In the genomic region with DNA sequence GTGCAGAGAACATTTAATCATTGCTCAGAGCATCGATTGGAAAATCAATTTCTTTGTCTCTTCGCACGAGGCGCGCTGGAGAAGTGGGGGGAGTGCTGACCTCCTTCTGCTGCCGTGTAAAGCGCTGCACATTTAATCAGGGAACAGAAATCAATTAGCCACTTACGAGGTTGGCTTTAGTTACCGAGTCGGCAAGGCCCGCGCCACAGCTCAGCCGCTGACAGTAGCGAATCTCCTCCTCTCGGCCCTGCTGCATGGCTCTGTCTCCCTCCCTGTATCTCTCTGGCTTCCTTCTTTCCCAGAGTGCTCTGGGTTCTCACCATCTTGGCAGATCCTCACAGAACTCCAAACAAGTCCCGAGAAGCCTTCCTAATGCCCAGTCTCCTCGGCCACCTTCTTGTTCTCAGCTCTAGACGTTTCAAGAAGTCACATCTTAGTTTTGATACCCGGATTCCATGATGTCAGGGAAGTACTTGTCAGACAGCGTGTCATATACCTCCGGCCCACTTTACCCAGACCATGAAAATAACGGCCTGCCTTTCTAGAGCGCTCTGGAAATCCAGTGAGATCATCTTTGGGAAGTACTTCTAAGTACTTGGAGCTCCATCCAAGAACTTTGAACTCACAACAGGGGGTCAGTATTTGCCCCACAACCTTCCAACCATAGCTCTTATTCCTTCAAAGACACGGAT, we compare ENCODE assay signal across 8 mouse cellular contexts. TPM values are rescaled to one million over a fixed set of nuclear protein-coding genes. Genes with fewer than 3 reads are reported as not detected.
DNase-seq lines count a peak whose midpoint lies in the region; ATAC-seq and TF ChIP-seq lines count a peak whose summit lies in the region.

No protein-coding gene starts in this region.

- H3K27me3 ChIP-seq in heart, embryonic 12.5 days (replicated peaks): peaks cover 65% of the 10 kb centered on the region
- H3K27me3 ChIP-seq in hindbrain, embryonic 15.5 days: peaks cover 15% of the 10 kb centered on the region; the same call in 1 of the 2 replicates
- H3K27me3 ChIP-seq in midbrain, embryonic 15.5 days (replicated peaks): no peaks in the 10 kb centered on the region

- H3K27ac ChIP-seq in heart, embryonic 12.5 days (ENCODE audit: poor library complexity, severe bottlenecking): no peak overlapping the region
- peak overlapping the region; percentile 78 for H3K27ac ChIP-seq in hindbrain, embryonic 15.5 days (replicated peaks)
- H3K27ac ChIP-seq in midbrain, embryonic 15.5 days: peak overlapping the region; percentile 53
- no peak overlapping the region for H3K27ac ChIP-seq in layer of hippocampus, adult 2 months

- TF ChIP-seq CTCF in layer of hippocampus, adult 2 months (conservative IDR thresholded peaks at IDR 0.05): no peak

- 20% methylated on average over 24 of the region's 24 CpGs for WGBS in heart, embryonic 12.5 days
- WGBS in hindbrain, embryonic 15.5 days: 18% methylated on average over 24 of the region's 24 CpGs
- WGBS in midbrain, embryonic 15.5 days: 17% methylated on average over 24 of the region's 24 CpGs

- peaks cover 15% of the 10 kb centered on the region for H3K4me1 ChIP-seq in heart, embryonic 12.5 days (replicated peaks)
- peaks cover 28% of the 10 kb centered on the region for H3K4me1 ChIP-seq in hindbrain, embryonic 15.5 days (replicated peaks)
- peaks cover 21% of the 10 kb centered on the region for H3K4me1 ChIP-seq in midbrain, embryonic 15.5 days

- H3K4me3 ChIP-seq in heart, embryonic 12.5 days: no peak overlapping the region
- no peak overlapping the region for H3K4me3 ChIP-seq in hindbrain, embryonic 15.5 days
- no peak overlapping the region for H3K4me3 ChIP-seq in midbrain, embryonic 15.5 days
- no peak overlapping the region for H3K4me3 ChIP-seq in layer of hippocampus, adult 2 months

- peak overlapping the region; percentile 51 for H3K4me2 ChIP-seq in heart, embryonic 12.5 days
- peak overlapping the region; percentile 44 for H3K4me2 ChIP-seq in hindbrain, embryonic 15.5 days
- peak overlapping the region; percentile 36 for H3K4me2 ChIP-seq in midbrain, embryonic 15.5 days

- no peaks in the 10 kb centered on the region for H3K36me3 ChIP-seq in heart, embryonic 12.5 days
- no peaks in the 10 kb centered on the region for H3K36me3 ChIP-seq in hindbrain, embryonic 15.5 days
- H3K36me3 ChIP-seq in midbrain, embryonic 15.5 days (replicated peaks): no peaks in the 10 kb centered on the region

- H3K9me3 ChIP-seq in heart, embryonic 12.5 days (replicated peaks): no peaks in the 10 kb centered on the region
- no peaks in the 10 kb centered on the region for H3K9me3 ChIP-seq in hindbrain, embryonic 15.5 days
- no peaks in the 10 kb centered on the region for H3K9me3 ChIP-seq in midbrain, embryonic 15.5 days

- no peak for ATAC-seq in heart, embryonic 12.5 days (ENCODE audit: insufficient number of reproducible peaks, low FRiP score)
- ATAC-seq in hindbrain, embryonic 15.5 days (ENCODE audit: low FRiP score, low read depth): peak; percentile 53; the same call in 1 of the 2 replicates
- peak; percentile 70 for ATAC-seq in midbrain, embryonic 15.5 days (replicated peaks)

- no peak for DNase-seq in heart, adult 18-20 months
- DNase-seq in embryo, embryonic 10.5 days (ENCODE audit: low spot score): peak; percentile 66
- DNase-seq in spleen, postnatal 36 days (ENCODE audit: low spot score in 2 of 2): no peak
- DNase-seq in left cerebral cortex, adult 9 months (ENCODE audit: low spot score in 2 of 2): no peak
- no peak for DNase-seq in layer of hippocampus, adult 2 months (ENCODE audit: low spot score in 2 of 2)

- H3K9ac ChIP-seq in heart, embryonic 12.5 days: peak overlapping the region; percentile 47
- H3K9ac ChIP-seq in hindbrain, embryonic 15.5 days: 0 out of 2 replicates have a peak overlapping the region, but pooled peaks have one; percentile 5
- 0 out of 2 replicates have a peak overlapping the region, but pooled peaks have one; percentile 0 for H3K9ac ChIP-seq in midbrain, embryonic 15.5 days

RNA-seq across cellular contexts. Expression of gene C1ql1, which starts 17.5 kb away (rescaled TPM):
- polyA plus RNA-seq in heart, embryonic 12.5 days (2016; fragmentation: Nextera tagmentation; extraction: Ambion mirVana): 0.87 and 1.4 TPM in 2 replicates
- total RNA-seq in heart, adult 18-20 months (2021): not detected
- 9.8 and 11.1 TPM in 2 replicates for polyA plus RNA-seq in hindbrain, embryonic 15.5 days (2015; fragmentation: Nextera tagmentation; extraction: Ambion mirVana)
- polyA plus RNA-seq in midbrain, embryonic 15.5 days (2015; fragmentation: Nextera tagmentation; extraction: Ambion mirVana): 11.7 and 14.0 TPM in 2 replicates
- total RNA-seq in layer of hippocampus, adult 2 months (2021): 10 to 100 TPM; 17.5 to 18.5 TPM

RNA-seq across cellular contexts. Expression of gene Kif18b, which starts 39.1 kb away (rescaled TPM):
- 6.4 and 8.6 TPM in 2 replicates for polyA plus RNA-seq in heart, embryonic 12.5 days (2016; fragmentation: Nextera tagmentation; extraction: Ambion mirVana)
- under 1 TPM in 1 of 2 experiments, not detected in 1; 0.25 TPM for total RNA-seq in heart, adult 18-20 months (2021)
- polyA plus RNA-seq in hindbrain, embryonic 15.5 days (2015; fragmentation: Nextera tagmentation; extraction: Ambion mirVana): 2.1 and 3.6 TPM in 2 replicates
- polyA plus RNA-seq in midbrain, embryonic 15.5 days (2015; fragmentation: Nextera tagmentation; extraction: Ambion mirVana): 1.8 and 2.4 TPM in 2 replicates
- under 1 TPM; 0.27 to 0.74 TPM for total RNA-seq in layer of hippocampus, adult 2 months (2021)

Comparison
In these comparisons a context has a peak if more than half of its experiments do, and no peak if none do; other contexts are left out.
1. H3K27ac ChIP-seq: peak in hindbrain, embryonic 15.5 days (single experiment) and midbrain, embryonic 15.5 days (single experiment); none in heart, embryonic 12.5 days (single experiment) and layer of hippocampus, adult 2 months (single experiment).
2. Peak in every context shown above with its lines, with median percentiles within 50 percentile points of each other: H3K4me2 ChIP-seq and H3K9ac ChIP-seq.